Mouse (Mus musculus): ENCODE results near the gene Rabl3. TPM values are rescaled to one million over a fixed set of nuclear protein-coding genes. Genes with fewer than 3 reads are reported as not detected.

Gene Rabl3
- total RNA-seq, 2 experiments from 2014 or later, result 8.2 to 9.1 TPM

DNA sequence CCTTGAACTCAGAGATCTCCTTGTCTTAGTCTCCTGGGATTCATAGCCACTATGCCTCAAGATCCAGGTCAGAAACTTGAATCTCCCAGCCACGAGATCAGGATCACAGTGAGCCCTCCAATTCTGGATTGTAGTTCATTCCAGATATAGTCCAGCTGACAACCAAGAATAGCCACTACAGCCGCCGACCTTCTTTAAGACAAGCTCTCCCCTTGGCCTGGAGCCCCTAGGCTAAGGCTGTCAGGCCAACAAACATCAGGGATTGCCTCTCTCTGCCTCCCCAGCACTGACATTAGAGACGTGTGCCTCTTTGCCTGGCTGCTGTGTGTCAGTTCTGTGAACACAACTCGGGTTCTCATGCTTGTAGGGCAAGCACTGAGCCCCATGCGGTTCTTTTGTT, 1.1 kb downstream of the Rabl3 start:
- DNase-seq (ENCODE audit: low spot score in 2 of 2), result no peak

DNA sequence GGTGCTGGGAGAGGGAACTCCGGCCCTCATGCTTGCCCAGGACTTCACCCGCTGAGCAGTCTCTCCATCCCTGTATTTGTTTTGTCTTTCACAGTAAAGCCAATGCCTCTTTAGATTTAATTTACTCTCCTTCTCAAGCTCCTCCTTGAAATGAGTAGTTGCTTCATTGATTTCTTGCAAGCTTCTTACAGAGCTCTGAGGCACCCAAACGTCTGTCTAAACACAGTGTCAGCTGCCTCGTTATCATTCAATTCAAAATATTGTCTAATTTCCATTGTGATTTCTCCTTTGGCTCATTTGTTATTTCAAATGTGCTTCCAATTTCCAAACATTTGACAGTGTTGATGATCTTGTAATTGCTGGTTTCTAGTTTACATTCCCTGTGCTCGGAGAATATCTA, 6.6 kb downstream of the Rabl3 start:
- no peak for DNase-seq (ENCODE audit: low spot score in 2 of 2)

DNA sequence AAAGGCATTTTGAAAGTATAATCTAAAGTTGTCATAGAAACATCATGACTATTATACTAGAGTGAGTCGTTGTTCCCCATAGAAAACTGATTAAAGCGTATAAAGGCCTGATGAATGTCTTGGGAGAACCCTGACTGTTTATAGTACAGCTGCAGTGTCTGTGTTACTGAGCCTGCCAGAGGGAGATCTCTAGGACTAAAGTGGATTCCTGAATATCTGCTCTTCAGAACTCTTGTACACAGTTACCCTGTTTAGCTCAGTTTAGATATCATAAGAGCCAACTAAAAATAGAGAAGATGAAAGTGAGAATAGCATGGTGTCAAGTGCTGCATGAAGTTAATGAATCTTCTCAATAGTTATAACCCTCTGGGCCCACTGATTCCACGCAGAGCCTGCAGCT, 10.6 kb downstream of the Rabl3 start:
- no peak for DNase-seq (ENCODE audit: low spot score in 2 of 2)

DNA sequence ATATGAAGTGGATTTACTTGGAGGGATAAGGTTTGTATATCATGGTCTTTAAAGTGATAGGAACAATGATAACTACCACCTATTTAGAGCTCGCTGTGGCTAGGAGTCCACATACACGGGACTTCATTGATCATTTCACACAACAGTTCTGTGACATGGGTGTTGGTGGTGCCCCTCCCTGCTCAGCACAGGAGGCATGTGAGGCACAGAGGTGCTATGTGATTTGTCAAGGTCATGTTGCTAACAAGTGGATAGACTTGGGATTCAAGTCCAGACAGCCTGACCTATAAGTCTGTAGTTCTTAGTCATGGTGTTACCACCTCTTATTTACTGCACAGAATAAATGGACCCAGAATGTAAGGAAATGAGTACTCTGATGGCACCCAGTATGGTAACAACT, 11.3 kb downstream of the Rabl3 start:
- no peak for DNase-seq (ENCODE audit: low spot score in 2 of 2)

DNA sequence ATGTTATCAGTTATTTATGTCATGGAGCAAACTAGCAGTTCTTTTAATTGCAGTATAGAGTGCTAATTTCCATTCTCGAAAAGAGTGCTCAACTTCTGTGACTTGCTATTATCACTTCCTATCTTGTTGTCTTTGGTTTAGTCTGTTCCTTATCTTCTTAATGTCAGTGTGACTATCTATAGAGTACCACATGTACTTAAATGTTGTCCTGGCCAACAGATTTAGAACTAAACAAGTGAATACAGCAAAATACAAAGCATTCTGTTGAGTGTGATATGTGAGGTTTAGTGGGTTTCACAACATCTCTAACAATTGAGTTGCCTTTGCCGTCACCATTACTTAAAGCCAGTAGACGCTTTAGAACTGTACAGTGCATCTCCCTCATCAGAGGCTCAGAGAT, 13.1 kb downstream of the Rabl3 start:
- DNase-seq (ENCODE audit: low spot score in 2 of 2), result no peak

DNA sequence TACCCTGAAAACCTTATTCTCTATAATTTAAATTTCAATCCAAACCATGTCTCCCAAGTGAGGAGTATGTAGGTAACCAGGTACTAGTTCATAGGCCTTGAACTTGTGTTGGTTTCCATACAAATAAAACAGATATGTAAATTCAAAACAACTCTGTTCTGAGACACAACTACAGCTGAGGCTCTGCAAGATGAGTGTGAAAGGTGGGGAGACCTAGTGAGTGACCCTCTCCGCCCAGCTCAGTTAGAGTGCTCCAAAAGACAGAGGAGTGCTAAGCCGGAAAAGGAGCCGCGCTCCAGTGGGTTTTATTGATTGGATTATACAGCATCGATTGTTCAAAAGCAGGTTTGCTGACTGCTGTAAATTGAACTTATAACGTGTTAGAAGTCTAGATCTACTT, 22.7 kb downstream of the Rabl3 start:
- no peak for DNase-seq (ENCODE audit: low spot score in 2 of 2)

DNA sequence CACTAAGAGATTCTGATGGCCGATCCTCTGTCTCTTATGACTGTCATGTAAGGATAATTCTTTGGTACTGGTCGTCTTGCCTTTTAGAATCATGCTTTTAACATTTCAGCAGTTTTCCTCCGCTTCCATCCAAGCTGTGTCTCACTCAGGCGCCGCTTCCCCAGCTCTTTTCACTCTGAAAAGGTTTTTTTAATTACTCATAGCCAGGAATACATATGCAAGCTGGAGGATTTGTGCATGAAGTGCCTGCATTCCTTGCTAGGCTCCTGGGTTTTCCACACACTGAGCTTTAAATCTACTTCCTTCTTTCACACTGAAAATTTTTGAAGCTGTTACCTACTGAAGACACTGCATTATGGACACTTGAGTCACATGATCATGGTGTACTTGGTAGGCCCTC, 23.3 kb downstream of the Rabl3 start:
- no peak for DNase-seq (ENCODE audit: low spot score in 2 of 2)

DNA sequence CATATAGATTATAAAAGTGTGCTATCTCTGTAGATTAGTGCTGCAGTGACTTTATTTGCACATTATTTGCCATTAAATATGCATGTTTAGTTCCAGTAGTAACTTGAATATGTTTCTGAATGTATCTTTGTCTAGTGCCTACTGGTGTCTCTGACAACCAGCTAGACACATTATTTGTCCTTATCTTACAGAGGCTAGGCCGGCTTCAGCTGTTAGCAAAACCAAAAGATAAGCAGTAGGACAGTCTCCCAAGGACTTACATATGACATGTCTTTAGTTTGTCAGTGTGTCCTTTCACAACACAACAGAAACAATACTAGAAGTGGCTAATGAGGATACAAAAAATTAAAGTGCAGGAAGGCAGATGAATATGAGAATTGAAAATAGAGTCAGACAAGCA, 25.4 kb downstream of the Rabl3 start:
- no peak for DNase-seq (ENCODE audit: low spot score in 2 of 2)

DNA sequence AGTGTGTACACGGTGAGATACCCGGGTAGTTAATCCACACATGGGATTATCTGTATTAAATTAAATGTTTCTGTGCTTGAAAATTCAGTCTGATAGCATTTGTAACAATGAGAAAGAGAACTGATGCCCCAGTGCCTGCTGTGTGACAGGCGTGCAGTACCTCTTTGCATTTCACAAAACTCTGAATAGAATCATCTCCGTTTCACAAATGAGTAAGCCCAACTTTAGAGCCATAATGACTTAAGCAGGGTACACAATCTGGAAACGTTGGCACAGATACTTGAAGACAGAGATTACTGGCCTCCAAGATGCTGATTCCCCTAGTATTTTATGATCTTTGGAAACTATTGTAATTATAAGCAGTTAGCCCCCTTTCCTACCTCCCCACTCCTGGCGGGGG, 26.4 kb downstream of the Rabl3 start:
- DNase-seq (ENCODE audit: low spot score in 2 of 2), result no peak

DNA sequence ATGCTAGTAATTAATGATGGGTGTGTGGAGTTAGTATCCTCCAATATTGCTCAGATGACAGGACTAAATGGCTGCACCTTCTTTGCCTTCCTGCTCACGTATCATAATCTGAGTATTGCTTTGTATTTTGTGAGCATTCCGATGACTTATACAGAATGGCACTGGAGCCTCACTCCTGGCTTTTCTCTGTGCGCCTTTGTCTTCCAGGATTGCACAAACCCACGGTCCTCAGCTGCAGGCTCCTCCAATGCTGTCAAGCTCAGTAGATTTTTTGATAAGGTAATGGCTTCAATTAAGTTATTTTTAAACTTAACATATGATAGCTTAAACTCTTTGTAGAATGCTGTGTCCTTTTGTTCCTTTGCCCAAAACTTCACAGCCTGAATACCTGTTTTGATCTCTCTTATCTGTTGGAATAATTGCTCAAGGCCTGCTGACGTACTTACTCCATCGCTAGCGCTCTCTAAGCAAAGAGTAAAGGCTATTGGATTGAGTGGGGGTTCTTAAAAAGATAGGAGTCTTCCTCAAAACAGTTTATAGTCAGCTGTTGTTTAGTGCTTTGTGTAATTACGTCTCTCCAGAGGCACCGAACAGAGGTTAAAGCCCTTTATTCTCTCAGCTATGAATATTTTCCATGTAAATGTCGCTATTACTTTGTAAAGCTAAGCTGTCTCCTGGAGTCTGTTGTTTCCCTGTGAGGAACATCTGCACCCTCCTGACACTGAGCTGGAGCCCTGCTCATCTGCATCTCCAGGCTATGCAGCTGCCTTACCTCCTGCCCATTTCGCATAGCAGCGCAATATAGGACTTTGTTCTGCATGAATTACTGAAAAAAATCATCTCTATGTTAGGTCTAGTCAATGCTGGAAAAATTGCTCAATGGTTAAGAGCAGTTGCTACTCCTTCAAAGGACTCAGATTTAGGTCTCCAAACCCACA, 27.7 kb downstream of the Rabl3 start:
- DNase-seq (ENCODE audit: low spot score in 2 of 2), result no peak

DNA sequence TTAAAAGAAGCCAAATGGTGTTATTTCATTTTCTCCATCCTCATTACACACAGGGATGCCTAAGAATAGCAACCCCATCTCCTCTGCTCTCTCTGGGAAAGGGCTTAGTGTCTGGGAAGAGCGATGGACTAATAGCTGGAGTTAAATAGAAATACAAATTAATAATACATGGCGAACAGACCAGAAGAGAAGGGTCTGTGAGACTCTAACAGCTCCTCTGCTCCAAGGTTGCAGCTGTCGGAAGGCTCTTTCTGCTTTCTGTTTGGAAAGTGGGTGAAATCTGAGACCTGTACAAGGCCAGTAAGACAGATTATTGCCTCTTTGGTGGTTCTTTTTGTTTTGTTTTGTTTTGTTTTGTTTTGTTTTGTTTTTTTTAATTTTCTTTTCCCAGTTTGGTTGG, 31.9 kb downstream of the Rabl3 start:
- no peak for DNase-seq (ENCODE audit: low spot score in 2 of 2)

DNA sequence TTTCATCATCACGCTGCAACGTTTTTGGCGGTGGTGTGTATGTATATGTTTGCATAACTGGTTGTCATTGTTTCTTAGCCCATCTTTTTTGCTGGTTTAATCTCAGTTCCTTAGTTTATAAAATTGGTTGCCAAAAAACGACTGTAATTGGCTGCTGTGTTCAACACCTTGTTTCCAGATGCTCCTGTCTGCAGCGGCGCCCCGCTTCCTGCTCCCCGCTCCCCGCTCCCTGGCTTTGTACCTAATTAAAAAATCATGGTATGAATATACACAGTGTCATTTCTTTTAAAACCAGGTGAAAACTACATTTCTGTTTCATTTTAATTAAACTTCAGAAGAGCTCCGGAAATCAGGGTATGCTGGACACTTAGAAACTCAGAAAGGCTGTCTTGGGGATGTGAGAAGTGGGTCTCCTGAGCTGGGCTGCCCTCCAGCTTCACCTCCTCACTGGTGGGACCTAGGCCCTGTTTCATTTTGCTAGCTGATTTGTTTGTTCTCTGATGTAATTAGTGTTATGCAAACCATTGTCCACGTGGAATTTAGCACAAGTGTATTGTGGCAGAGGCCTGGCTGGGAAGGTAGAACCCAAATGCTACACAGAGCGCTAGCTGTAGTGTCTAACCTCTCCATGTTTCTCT, 32.6 kb downstream of the Rabl3 start:
- DNase-seq (ENCODE audit: low spot score in 2 of 2), result no peak

DNA sequence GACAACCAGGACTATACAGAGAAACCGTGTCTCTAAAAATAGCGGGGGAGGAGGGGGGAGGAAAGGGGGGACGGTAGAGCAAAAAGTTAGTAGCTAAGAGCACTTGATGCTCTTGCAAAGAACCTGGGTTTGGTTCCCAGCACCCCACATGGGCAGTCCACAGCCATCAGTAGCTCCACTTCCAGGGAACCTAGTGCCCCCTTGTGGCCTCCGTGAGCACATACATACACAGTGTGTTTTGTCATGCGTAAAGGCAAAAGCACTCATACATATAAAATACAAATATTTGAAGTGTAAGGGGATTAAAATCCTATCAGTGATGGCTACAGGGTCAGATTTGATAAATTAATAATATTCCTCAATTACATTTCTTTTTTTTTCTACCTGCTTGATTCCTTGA, 33.4 kb downstream of the Rabl3 start:
- no peak for DNase-seq (ENCODE audit: low spot score in 2 of 2)

DNA sequence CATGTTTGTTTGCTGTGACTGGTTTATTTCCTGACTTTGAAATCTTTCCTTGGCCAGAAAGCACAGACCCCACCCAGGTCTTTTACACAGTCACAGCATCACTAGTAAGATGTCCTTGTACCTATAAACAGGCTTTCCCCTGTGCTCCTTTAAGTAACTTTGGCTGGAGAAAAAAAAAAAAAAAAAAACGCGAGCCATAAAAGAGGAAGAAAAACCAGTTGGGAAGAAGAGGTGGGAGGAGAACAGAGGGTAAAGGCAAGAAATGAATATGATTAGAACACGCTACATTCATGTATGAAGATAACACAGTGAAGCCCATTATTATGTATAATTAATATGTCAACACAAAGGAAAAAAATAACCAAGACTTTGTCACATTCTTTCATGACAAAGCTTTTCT, 35.6 kb downstream of the Rabl3 start:
- DNase-seq (ENCODE audit: low spot score in 2 of 2), result no peak

DNA sequence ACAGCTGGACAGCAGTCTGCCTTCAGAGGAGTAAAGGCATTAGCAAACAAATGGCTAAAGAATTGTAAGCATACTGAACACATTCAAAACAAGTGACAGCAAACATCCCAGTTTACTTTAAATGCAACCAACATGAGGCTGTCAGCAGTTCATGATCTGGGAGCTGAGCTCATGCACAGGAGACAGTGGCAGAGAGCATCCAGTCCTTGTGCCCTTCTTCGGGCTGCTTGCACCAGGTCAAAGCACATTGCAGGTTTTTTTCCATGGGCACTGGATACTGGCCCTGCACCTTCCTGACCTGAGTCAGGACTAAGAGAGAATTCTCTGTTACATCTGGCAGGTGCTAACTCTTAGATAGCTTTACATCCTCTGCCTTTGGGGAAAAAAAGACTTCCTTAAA, 39.9 kb downstream of the Rabl3 start:
- no peak for DNase-seq (ENCODE audit: low spot score in 2 of 2)

DNA sequence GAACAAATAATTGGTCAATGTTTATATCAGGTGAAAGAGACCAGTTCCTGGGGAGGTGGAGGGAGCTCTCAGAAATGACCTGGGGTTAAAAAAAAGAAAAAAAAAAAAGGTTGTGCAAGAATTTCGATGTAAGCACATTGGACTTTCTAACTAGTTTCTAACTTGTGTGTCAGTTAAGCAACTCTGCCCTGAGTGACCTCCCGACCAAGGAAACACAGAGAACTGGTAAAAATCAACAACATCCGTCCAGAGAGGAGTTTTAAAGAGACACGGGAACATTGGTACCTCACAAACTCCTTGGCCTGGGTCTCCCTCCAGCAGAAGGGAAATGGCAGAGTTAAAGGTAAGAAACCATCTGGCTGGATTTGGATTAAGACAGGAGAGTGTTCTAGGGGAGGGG, 40.3 kb downstream of the Rabl3 start, which contains the start of gene Hgd:
TSS of gene Hgd (plus strand) at position 160 of the 400 bp plus-strand sequence.
- DNase-seq (ENCODE audit: low spot score in 2 of 2), result no peak

DNA sequence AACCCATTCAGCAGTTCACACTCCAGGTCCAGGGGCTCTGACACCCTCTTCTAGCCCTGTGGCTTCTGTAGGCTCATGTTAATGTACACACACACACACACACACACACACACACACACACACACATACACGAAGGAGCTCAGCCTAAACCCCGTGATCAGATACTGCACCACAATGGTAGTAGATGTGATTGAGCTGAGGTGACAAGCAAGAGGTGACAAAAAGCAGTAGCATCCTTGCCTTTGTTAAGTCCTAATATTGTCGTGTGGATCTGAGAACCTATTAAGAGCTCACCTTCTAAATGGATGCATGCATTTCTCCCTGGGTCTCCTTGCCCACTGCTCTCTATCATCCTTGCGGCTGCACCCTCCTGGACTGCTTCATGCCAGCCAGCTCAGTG, 41.0 kb downstream of the Rabl3 start:
- DNase-seq (ENCODE audit: low spot score in 2 of 2), result no peak

DNA sequence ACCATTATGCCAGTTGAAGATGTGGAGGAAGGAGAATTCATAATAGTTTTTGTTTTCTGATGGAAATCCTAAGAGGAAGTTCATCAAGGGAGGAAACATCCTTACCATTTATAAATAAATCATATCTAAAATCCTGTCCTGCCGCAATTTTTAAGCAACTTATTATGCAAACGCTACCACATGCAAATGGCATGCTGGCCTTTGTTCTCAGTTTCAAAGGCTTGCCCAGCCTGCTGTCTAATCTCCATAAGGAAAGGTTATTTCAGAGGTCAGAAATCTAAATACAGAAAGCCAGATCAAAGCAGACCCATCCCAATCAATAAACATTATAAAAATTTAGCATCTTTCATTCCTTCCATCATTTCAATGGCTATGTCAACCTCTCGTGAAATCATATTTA, 42.2 kb downstream of the Rabl3 start:
- DNase-seq (ENCODE audit: low spot score in 2 of 2), result no peak

DNA sequence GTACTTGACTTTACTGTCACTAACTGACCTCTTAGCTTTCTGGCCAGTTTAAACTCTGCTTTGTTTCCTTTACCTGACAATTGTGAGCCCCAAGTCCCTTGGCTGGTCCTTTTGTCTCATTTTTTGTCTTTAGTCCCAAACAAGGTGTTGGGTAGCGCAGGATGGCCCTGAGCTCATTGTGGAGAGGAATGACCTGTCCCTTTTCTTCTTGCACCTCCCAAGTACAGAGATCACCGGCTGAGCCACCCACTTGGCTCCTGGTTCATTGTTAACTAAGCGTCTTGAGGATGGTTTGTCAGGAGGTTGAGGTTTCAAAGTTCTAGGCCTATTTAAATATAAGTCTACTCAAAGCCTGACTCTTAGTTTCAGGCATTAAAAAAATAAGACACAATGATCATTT, 43.6 kb downstream of the Rabl3 start:
- DNase-seq (ENCODE audit: low spot score in 2 of 2), result no peak

DNA sequence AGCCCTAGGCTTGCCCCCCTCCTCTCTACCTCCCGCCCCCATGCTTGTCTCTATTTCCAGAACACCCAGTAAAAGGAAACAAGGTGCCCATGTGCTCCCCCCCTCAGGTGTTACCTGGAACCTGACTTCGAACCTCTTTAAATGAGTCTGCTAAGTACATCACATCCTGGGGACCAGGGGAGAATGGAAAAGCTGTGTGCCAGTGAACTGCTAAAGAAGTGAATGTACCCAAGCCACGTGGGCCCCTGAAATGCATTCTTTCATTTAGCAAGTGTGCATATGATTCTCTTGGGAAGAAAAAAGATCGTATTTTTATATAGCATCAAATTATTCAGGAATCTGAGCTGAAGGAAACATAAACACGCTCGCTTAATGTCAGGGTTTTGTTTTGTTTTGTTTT, 44.1 kb downstream of the Rabl3 start:
- no peak for DNase-seq (ENCODE audit: low spot score in 2 of 2)

DNA sequence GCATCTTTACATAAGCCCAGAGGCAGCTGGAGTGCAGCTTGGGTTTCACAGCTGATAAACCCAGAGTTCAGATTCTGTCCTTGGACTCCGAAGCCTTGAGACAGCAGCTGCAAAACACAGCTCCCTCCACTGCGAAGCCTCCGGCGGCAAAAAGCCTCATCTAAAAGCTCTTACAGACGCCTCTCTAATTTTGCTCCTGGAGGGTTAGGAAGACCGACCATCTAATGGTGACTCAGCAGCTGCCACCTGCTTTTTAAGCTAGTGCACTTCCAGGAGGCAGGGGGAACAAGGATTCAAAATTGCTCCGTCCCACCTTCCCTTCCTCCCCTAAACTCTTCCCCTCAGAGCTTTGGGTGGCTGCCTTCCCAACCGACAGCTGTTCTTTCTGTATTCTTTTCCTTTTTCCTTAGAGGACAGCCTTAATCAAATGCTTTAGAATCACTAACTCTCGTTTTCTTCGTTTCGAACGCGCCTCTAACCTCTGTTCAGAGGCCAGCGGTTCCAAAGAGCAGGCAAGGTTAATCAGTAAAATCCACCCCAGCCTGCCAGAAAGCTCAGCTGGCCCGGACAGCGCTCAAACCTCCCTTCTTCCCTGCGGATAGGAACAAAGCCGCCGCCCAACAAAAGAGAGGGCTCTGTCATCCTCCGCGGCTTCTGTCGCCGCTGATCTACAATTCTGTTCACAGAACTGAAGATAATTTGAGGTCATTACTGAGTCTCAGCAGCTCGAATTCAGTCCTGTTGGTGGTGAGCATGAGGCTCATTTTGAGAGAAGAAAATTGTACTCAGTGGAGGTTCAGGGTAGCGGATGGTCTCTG, 44.7 kb downstream of the Rabl3 start:
- peak; percentile 65 to 69 for DNase-seq (ENCODE audit: low spot score in 2 of 2)

DNA sequence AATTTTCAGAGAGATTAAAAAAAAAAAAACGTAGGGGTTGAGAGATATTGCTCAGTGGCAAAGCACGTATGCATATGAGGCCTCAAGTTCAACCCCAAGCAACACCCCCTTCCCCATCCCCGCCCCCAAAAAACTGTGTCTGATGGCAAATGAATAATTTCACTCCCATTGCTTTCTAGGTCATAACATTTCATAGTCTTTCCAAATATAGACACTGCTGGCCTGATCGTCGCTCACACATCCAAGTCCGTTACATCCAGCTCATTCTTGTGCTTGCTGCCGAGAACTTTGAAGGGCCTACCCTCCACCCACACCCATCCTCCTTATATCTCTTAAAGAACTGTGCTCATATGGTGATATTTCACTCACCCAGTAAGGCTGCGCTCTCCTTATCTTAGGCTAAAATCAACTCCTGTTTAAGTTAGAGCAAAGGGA, 45.5 kb downstream of the Rabl3 start:
- DNase-seq (ENCODE audit: low spot score in 2 of 2), result no peak

Data from layer of hippocampus, postnatal 10 days (tissue).